Mouse (Mus musculus): ENCODE measurements around the gene Atp1a1. TPM values are rescaled to one million over a fixed set of nuclear protein-coding genes. Genes with fewer than 3 reads are reported as not detected.

Gene Atp1a1
- total RNA-seq, 1 experiment from 2014 or later, result 470 TPM

DNA sequence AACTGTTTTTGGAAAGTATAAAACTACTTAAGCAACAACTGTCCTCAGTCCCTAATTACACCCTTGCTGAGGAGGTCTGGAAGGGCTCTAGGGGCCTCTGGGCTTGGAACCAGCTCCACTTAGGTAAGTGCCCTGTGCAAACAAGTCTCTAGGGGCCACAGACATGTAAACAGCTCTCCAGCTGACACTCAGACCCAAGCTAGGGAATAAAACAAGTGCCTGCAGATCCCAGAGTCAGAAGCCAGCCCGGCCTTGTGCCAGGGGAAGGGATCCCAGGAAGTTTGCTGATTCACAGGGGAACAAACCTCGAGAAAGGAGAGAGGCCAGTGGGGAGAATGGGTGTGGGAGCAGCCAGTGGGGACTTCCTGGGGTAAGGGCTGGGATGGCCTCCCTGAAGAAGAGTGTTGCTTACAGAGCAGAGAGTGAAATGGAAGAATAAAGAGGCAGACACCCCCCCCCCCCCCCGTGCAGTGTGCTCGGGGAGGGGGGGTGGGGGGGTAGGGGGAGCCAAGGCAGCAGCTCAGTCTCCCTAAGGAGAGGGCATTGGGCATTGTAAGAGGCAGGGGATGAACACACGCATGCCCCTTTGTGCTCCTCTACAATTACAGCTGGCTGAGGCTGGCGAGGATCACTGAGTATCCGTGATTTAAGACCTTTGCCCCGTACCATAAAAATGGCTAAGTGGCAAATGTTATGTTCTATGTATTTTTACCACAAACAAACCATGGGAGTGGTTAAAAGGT, 76.2 kb downstream of the Atp1a1 start:
- no peak for ATAC-seq (replicated peaks; ENCODE audit: insufficient number of reproducible peaks, low FRiP score, low TSS enrichment, poor library complexity, severe bottlenecking)

GRCm38 (mm10) chr3:101526603-101527002, 77.9 kb downstream of the Atp1a1 start:
- ATAC-seq (replicated peaks; ENCODE audit: insufficient number of reproducible peaks, low FRiP score, low TSS enrichment, poor library complexity, severe bottlenecking), result no peak

Other genes starting within 250 kb of the Atp1a1 start
- 0.21 to 0.29 TPM (median 0.29 TPM) in 3 replicates for gene Igsf3, start 227.6 kb downstream of the Atp1a1 start, total RNA-seq (2017)
- not detected in 3 replicates for gene Mab21l3, start 244.3 kb upstream of the Atp1a1 start, total RNA-seq (2017)

Data from monocyte, adult 5-6 weeks (primary cell).